Mouse (Mus musculus): ENCODE data around the gene Stox1. TPM values are rescaled to one million over a fixed set of nuclear protein-coding genes. Genes with fewer than 3 reads are reported as not detected.
"Not testable (repeated sequence)": the region's sequence is repeated elsewhere in the genome, so short reads cannot be mapped to it uniquely, and the experiment has no call there.

Stox1 gene
- total RNA-seq (2017): 0.25 and 1.7 TPM in 2 replicates

GRCm38 (mm10) chr10:62725771-62726687 is at the start of gene Stox1:
Gene Stox1, minus strand, starts transcription at chr10:62726128.
- no peak for ATAC-seq (ENCODE audit: extremely low read depth, insufficient number of reproducible peaks, low FRiP score, poor library complexity, severe bottlenecking)

DNA sequence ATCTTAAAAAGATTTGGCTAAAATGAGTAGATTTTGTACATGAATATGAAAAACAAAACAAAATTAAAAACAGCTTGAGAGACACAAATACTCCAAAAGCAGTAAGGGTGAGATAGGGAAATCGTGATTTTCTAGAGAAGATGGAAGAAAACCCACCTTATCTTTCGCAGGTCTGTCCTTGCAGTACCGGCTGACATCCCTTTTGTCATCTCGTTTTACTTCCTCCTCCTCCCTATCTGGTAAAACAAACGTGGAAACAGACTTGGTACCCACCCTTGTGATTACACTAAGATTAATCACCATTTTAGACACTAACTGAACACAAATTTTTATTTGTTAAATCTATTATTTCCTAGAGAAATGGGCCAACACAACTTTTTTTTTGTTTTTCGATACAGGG is 24.9 kb upstream of the Stox1 start:
- no peak for ATAC-seq (ENCODE audit: extremely low read depth, insufficient number of reproducible peaks, low FRiP score, poor library complexity, severe bottlenecking)

- no peak for ATAC-seq (ENCODE audit: extremely low read depth, insufficient number of reproducible peaks, low FRiP score, poor library complexity, severe bottlenecking)
Measured at GRCm38 (mm10) chr10:62739961-62740737, 14.2 kb upstream of the Stox1 start.

DNA sequence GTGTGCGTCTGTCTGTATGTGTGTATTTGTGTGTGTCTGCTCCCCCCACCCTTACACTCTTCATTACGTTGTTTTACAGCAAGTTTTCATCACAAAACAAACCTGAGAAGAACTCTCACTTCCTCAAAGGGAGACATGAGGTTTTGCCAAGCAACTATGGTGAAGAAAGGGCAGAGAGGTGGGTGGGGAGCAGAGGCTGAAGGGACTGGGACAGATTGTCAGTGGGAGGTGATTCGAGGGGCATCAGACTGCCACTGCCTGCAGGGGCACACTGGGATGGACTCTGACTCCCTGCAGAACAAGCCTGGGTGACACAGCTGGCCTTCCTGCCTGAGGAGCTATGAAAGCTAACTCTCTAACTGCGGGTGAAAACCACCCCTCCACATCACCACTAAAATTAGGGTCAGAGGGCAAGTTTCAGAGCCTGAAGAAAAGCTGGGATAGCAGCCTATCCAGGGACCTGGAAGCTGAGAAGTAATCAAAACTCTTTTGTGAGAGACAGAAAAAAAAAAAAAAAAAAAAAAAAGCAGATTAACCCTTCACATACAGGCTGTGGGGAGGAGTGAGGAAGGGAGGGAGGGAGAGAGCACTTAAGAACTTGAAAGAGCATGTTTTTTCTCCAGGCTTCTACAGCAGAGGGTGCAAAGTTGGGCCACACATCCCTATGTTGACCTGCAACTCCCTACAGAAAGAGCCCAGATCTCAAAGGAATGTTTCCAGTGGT is 11.2 kb upstream of the Stox1 start:
- no peak for ATAC-seq (ENCODE audit: extremely low read depth, insufficient number of reproducible peaks, low FRiP score, poor library complexity, severe bottlenecking)

- no peak for ATAC-seq (ENCODE audit: extremely low read depth, insufficient number of reproducible peaks, low FRiP score, poor library complexity, severe bottlenecking)
Measured at GRCm38 (mm10) chr10:62730826-62731225, 4.9 kb upstream of the Stox1 start.

- ATAC-seq (ENCODE audit: extremely low read depth, insufficient number of reproducible peaks, low FRiP score, poor library complexity, severe bottlenecking): no peak
Measured at GRCm38 (mm10) chr10:62724936-62725335, 992 bp downstream of the Stox1 start.

GRCm38 (mm10) chr10:62722701-62723100 is 3.2 kb downstream of the Stox1 start:
- no peak for ATAC-seq (ENCODE audit: extremely low read depth, insufficient number of reproducible peaks, low FRiP score, poor library complexity, severe bottlenecking)

DNA sequence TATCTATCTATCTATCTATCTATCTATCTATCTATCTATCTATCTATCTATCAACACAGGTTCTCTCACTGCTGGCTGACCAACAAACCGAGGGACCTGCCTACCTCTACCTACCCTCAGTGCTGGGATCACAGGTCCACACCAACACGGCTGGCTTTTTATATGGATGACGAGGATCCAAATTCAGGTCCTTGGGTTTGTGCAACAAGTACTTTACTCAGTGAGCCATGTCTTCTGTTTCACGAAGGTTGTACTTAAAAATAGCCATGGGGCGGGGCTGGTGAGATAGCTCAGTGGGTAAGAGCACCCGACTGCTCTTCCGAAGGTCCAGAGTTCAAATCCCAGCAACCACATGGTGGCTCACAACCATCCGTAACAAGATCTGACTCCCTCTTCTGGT is 5.4 kb downstream of the Stox1 start:
- ATAC-seq (ENCODE audit: extremely low read depth, insufficient number of reproducible peaks, low FRiP score, poor library complexity, severe bottlenecking): not testable (repeated sequence)

DNA sequence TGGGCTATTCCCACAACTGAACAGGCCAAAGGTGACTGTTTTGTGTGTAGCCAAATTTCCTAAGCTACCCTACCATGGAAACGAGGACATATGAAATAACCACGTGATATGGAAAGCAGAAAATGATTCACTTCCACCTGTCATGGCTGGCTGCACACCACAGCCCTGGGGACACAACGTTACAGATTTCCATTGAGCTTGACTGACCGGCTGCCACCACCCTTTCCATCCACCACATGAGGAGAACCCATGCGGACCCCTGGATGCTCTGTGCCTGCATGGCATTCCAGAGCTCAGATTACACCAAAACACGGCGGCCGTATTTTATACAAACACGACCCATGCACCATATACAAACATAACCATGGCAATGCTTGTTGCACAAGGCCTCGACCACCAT is 12.5 kb downstream of the Stox1 start:
- no peak for ATAC-seq (ENCODE audit: extremely low read depth, insufficient number of reproducible peaks, low FRiP score, poor library complexity, severe bottlenecking)

DNA sequence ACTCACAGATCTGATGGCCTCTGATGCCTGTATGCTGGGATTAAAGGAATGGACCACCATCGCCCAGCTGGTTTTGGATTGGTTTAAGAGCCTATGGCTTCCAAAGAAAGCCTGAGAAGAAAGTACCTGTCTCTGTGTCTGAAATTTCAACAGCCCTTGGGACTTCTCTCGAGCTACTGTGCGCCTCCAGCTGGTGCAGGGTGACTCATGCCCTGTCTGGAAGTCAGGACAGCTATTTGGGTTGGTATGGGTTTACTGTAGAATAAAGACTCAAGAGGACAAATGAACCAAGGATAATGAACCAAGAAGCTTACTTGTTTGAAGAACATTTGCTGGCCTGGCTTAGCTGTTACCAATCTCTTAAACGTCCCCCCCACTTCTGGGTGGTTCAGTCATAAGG is 22.3 kb downstream of the Stox1 start:
- ATAC-seq (ENCODE audit: extremely low read depth, insufficient number of reproducible peaks, low FRiP score, poor library complexity, severe bottlenecking): no peak

DNA sequence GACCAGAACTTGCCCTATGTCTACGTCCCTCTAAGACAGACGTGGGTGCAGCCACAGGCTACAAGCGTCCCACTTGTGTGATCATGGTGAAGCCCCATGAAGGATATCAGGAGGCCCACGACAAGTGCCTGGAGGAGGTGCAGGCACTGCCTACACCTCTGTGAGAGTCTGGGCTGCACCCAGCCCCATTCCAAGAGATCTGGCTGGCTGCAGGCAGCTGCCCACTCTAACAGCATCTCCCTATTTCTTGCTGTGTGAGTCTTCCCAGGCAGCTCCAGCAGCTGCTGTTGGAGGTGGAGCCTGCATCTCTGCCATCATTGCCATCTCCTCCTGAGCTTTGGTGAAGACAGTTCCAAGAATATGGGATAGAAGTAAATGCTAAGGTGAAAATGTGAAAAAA is 23.5 kb downstream of the Stox1 start:
- ATAC-seq (ENCODE audit: extremely low read depth, insufficient number of reproducible peaks, low FRiP score, poor library complexity, severe bottlenecking): no peak

GRCm38 (mm10) chr10:62692771-62693170 is 33.2 kb downstream of the Stox1 start:
- ATAC-seq (ENCODE audit: extremely low read depth, insufficient number of reproducible peaks, low FRiP score, poor library complexity, severe bottlenecking): no peak

- no peak for ATAC-seq (ENCODE audit: extremely low read depth, insufficient number of reproducible peaks, low FRiP score, poor library complexity, severe bottlenecking)
Measured at GRCm38 (mm10) chr10:62692244-62692643, 33.7 kb downstream of the Stox1 start.

- ATAC-seq (ENCODE audit: extremely low read depth, insufficient number of reproducible peaks, low FRiP score, poor library complexity, severe bottlenecking): no peak
Measured at GRCm38 (mm10) chr10:62687032-62687674, 38.8 kb downstream of the Stox1 start.

- ATAC-seq (ENCODE audit: extremely low read depth, insufficient number of reproducible peaks, low FRiP score, poor library complexity, severe bottlenecking): peak; percentile 39; the same call in 1 of the 2 replicates
Measured at GRCm38 (mm10) chr10:62683043-62683442, 42.9 kb downstream of the Stox1 start.

GRCm38 (mm10) chr10:62679833-62680232 is 46.1 kb downstream of the Stox1 start:
- no peak for ATAC-seq (ENCODE audit: extremely low read depth, insufficient number of reproducible peaks, low FRiP score, poor library complexity, severe bottlenecking)

DNA sequence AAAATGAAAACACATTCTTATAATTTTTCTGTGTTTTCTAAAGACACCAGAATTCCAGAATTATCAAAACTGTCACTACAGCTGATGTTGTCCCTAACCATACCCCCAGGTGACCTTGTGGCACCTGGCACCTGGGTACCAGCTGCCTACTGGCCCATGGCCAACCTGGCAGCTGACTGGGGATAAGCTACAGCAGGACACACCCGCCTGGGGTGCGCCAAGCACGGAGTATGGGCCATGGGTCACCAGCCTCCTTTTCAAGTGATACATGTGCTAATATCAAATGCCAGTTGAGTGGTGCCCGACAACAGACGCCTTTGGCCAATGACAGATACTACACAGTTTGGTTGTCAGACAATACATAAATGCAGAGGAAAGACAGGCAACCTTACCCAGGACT is 48.6 kb downstream of the Stox1 start:
- ATAC-seq (ENCODE audit: extremely low read depth, insufficient number of reproducible peaks, low FRiP score, poor library complexity, severe bottlenecking): no peak

DNA sequence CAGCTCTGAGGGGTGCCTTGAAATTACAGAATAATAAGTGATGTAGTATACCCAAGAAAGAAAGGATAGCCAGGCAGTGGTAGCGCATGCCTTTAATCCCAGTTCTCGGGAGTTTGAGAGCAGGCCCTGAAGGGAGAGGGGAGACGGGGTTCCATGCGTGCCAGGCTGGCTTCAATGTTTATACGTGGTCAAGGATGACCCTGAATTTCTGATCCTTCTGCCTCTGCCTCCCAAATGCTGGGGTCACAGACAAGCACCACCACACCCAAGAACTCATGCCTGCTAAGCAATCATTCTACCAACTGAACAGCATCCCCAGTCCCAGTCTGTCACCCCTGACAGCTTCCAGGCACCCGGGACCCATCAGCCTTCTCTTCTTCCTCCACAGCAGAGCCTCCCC is 49.7 kb downstream of the Stox1 start:
- no peak for ATAC-seq (ENCODE audit: extremely low read depth, insufficient number of reproducible peaks, low FRiP score, poor library complexity, severe bottlenecking)

DNA sequence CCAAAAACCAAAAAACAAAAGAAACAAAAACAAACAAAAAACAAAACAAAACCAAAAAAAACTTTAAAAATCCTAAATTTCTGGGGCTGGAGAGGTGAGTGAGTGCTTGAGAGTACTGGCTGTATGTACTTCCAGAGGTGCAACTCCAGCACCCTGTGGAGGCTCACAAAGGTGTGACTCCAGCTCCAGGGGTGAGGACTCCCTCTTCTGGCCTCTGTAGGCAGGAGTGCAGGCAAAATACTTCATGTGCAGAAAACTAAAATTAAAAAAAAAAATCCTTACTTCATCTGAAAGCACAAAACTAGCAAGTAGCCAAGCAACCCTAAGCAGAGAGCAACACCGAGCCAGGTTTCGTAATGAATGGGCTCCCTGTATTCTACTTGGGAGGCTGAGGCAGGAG is 53.6 kb downstream of the Stox1 start:
- no peak for ATAC-seq (ENCODE audit: extremely low read depth, insufficient number of reproducible peaks, low FRiP score, poor library complexity, severe bottlenecking)
